Mouse (Mus musculus): Measurements from ENCODE around the gene Anapc16.

Anapc16 gene

DNA sequence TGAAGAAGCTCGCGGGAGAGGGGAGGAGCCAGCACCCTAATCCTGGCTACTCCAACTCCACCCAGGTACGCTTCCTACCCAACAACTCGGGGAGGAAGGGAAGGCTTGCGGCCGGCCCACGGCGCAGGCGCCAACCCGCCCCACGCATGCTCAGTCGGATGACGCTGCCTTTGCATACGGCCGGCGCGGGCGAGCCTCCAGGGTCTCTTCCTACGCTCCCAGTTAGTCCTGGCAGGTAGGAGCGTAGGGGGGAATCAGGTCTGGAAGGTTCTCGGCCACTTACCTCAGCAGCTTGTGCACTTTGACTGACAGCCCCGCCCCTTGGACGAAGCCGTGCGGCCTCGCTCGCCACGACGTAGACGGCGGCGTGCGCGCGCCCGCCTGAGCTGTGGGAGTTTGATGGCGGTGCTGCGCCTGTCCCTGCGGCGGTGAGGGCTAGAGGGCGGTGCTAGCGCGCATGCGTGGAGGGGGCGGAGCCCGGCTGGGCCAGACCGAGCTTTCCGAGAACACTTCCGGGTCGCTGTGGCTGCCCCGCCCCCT is at the start of gene Anapc16, which contains the start of gene Ascc1:
Gene Anapc16, minus strand, starts transcription at position 463 of the 540 bp plus-strand sequence.
Gene Ascc1, plus strand, starts transcription at position 133 of the 540 bp plus-strand sequence.
- peak; percentile 96 for DNase-seq

DNA sequence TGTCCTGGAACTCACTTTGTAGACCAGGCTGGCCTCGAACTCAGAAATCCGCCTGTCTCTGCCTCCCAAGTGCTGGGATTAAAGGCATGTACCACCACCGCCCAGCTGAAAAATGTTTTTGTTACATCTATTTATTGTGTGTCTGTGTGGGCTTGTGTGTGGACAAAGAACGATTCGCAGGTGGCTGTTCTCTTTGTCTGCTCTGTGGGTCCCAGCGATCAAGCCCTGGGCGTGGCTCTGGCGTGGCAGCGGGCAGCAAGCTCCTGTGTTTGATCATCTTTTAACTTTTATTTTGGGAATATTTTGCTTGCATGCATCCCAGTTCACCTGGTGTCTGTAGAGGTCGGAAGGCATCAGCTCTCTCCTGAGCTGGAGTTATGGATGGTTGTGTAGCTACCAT is 47.6 kb upstream of the Anapc16 start:
- DNase-seq: no peak

DNA sequence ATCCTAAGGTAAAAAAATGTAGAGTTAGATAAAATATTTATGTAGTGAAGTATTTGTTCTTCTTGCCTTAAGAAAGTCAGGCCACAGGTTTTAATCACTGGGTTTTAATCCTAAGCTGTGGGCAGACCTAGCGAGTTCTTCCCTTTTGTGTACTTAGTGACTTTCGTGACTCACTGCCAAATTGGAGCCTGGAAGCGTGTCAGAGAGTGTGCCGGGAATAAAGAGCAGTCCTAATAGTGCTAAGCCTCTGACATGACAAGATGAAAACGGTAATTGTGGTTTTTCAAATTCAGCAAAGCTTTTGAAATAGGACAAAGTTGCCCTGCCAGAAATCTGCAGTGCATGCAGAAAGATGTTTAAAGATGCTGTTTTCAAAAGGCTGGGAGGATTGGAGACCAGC is 43.8 kb upstream of the Anapc16 start:
- no peak for DNase-seq

DNA sequence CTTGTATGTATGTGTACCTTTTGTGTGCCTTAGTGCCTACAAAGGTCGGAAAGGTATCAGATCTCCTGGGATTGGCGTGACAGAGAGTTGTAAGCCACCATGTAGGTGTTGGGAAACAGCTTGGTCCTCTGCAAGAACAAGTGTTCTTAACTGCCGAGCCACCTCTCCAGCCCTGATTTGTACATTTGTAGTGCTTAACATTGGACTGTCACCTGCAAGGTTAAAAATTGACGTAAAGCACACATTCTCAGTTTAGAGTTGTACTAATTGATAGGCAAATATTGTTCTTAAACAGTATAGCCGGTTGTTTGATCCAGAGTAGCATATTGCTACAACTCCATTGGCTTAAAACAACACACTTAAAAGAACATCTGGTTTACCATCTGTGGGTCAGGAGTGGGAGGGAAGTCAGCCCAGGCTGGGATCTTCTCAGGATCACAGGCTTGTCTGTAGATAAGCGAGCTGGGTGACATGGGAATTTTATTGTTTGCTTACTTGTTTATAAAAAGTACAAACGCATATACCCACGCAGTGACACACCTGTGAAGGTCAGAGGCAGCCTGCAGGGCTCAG is 39.5 kb upstream of the Anapc16 start:
- DNase-seq: no peak

DNA sequence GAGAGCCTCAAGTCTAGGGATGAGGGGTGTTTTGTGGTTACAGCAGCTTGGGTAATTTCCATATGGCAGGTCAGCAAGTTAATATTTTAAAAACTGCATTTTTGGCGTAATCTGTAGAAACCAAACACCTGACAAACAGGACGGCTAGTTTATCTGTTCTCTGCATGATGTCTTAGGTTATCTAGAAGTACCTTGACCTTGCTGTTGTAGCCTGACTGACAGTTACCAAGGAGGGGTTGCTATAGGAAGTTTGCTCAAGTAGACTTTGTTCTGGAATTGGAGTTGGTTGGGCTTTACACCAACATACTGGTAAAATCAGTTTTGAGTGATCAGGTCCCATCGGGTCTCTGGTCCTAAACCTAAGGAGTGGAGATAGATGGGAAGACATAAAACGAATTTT is 32.8 kb upstream of the Anapc16 start:
- no peak for DNase-seq

DNA sequence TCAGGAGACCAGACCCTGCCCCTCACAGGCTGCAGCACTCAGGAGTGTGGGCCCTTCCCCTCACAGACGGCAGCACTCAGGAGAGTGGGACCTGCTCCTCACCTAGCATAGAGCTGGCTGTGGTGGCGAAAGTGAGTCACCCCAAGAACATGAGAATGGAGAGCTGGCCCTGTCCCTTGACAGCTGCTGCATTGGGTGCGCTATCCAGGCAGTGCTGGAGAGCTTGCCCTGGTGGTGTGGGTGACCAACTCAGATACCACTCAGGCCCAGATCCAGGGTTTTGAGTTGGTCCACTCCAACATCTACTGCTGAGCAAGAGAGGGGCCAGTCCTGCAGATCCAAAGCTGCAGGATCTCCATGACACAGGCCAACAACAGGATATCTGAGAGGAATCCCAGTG is 31.7 kb upstream of the Anapc16 start:
- DNase-seq: no peak

DNA sequence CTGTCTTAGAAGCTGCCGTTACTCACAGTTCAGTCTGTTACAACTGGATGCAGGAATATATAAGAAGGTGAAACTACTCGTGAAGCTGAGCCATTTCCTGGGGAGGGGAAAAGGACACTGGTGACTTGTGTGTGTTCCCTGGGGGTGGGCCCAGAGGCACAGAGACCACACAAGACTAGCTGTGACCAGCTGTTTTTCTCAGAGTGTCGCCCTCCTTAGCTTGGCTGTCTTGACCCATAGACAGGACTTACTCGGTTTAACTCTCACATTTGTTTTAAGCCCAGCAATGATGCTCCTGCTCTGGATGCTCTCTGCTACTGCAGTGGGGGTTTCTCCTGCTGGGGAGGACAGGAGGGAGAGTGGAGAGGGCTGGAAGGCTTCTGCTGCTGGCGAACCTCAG is 30.1 kb upstream of the Anapc16 start:
- DNase-seq: no peak

DNA sequence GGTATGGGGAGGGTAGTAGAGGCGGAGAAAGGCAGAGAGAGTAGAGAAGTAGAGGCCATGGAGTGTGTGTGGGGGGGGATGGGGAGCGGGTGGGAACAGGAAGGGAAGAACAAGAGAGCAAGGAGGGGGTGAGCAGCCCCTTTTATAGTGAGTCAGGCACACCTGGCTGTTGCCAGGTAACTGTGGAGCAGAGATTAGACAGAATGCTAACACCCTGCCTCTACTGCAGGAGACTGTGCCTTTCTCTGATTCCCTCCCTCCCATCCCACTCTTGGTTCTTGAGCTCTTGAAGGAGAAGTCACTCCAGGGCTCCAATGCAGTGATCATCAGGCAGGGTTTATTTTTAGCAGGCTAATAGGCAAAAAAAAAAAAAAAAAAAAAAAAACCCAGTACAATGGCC is 29.7 kb upstream of the Anapc16 start:
- no peak for DNase-seq

DNA sequence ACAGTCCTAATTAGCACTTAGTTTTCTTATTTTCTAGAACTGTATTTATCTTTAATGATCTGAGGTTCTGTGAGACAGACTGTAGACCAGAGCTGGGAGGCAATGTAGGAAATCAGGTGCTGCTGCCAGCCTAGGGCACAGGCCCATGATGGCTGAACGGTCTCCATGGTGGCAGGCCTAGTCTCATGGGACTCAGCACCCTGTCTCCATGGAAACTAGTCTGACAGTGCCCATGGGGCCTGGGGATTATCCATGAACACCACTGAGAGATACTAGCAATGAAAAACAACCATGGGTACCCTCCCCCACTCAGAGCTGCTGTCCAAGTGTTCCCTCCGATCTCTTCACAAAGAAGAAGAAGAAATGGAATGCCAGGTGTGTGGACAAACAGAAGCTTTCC is 29.1 kb upstream of the Anapc16 start:
- DNase-seq: no peak

DNA sequence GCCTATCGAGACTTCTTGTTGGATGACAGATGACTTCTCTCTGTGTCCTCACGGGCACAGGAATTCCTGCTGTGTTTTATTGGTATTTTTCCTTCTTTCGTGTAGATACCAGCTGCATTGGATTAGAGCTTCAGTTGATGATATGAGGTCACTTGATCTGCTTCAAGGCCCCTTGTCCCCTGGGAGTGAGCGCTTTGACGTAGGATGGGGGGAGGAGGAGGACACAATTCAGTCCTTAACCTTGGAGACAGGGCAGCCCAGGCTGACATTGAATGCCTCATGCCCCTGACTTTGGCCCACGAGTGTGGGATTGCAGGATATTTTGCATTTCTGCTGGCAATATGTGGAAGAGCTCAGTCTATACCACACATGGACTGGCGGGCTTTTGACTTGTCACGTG is 28.6 kb upstream of the Anapc16 start:
- no peak for DNase-seq

DNA sequence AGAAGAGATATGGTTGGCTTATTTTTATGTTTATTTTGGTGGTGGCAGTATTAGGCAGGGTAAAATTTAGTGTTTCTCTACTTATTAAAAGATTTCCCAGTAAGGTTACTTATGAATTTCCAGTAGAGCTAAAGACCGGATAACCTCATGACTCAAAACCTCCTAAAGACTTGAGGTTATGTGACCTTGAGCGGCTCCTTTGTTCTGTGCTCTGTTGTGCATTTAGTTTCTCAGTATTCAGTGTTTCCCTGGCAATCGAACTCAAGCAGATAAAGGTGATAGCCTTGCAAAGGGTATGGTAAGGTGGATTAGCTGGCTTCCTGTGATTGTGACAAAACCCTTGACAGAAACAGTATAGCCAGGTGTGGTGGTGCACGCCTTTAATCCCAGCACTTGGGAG is 26.5 kb upstream of the Anapc16 start:
- no peak for DNase-seq

DNA sequence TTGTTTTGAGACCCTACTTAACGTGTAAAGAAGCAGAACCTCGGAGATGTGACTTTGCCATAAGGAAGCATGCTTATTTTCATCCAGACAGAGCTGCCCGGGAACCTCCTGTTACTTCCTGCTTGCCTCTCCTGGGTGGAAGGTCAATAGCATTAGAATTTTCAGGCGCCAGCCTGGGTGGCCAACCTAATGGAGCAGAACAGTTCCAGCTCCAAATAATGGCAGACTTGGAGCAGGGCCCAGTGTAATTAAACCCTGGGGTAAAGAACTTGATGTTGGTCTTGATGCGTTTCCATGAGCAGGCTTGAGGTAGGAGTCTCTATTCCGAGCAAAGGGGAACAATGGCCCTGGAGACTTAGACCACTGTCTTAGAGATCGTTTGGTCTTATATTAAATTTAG is 26.0 kb upstream of the Anapc16 start:
- peak; percentile 93 for DNase-seq

DNA sequence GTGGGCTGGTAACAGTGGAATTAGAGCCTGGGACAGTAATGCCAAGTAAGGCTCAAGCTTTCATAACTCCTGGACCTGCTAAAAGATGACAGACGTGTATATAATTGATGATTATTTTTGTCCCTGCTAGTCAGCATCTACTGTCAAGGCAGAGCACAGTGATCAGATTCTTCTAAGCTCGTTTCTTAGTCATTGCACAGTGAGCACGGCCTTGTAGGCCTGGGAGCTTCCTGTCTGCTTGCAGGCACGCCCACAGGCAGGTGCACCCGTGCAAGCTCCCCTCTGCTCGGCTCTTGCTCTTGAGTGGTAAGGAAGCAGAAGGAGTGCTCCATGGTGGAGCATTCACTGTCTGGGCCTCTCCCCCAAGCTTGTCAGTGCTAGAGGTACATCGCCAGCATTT is 25.2 kb upstream of the Anapc16 start:
- no peak for DNase-seq

DNA sequence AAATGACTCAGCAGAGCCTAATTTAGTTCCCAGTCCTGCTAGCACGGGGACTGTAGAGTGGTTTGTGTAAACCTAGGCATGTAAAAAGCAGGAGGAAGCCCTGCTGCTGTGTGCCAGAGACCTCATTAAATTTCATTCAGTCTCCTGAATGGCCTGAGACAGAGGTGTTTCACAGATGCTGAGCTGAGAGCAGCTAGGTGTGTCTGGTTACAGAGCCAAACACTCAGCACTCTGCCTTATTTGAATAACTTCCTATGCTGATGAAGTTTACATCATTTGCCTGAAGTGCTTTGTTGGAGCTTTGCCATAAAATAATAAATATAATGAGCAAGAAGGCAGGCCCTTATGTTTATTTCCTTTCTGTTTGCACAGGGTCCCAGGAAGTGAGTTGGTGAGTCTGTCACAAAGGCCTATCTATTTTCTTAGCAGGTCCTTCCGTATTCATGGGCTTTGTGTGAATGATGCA is 24.7 kb upstream of the Anapc16 start:
- no peak for DNase-seq

DNA sequence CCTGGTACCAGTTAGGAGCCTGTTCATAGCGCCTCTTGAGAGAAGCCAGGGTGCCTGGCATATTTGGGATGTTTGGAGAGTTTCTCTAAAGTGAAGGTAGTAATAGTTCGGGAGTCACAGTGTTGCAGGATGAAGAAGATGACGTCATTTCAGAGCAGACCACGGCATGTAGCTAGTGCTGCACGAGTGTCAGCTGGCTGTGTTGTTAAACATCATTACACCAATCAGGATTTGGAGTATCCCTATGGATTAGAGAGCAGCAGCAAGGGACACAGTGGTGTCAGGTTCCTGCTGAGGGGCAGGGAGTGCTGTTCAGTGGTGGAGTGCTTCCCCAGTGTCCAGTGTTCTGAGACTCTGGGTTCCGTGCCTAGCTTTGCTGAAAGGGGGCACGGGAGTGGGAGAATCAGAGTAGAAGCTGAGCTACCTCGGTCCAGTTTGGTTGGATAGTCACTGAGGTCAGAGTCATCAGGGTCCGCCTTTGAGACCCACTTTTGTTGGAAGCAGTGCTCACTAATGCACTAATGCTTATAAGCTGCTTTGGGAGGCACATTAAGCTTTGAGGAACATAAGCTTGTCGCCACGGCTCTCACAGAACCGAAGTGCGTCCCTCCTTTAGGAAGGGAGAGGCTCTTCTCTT is 23.9 kb upstream of the Anapc16 start:
- no peak for DNase-seq

DNA sequence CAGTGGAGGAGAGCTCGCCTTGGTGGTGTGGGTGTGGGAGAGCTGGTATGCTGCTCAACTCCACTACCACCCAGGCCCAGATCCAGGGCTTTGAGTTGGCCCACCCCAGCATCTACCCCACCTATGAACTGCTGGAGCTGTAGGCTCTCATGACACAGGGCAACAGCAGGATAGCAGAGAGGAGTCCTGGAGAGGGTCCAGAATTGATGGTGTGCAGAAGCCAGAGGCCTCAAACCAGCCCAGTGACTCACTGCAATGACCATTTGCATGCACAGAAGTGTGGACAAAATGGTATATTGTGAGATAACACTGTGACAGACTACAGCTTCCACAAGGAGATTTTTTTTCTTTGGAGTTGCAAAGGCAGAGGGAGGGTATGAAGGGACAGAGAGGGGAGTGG is 20.8 kb upstream of the Anapc16 start:
- no peak for DNase-seq

DNA sequence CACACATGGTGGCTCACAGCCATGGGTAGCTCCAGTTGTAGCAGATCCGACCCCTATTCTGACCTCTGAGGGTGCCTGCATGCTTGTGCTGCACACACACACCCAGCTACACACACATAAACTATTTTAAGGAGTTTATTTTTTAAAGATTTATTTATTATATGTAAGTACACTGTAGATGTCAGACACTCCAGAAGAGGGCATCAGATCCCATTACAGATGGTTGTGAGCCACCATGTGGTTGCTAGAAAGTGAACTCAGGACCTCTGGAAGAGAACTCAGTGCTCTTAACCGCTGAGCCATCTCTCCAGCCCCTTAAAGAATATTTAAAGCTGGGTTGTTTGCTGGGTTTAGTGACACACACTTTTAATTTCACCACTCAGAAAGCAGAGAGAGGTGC is 16.4 kb upstream of the Anapc16 start:
- no peak for DNase-seq

DNA sequence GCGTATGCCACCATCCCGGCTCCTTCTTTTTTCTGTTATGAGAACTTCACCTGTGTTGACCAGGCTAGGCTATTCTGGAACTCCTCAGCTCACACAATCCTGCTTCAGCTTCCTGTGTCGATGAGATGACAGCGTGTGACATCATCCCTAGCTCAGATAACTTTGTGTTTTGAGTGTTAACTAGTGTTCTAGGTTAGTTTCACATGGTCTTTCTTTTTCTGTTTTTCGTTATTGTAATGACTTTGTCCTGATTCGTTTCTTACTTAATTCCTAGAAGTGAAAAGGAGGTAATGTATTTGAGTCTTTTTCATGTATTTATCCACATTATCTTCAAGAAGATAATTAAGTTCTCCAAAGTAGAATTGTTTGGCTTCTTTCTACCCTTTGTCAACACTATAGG is 13.3 kb upstream of the Anapc16 start:
- DNase-seq: no peak

DNA sequence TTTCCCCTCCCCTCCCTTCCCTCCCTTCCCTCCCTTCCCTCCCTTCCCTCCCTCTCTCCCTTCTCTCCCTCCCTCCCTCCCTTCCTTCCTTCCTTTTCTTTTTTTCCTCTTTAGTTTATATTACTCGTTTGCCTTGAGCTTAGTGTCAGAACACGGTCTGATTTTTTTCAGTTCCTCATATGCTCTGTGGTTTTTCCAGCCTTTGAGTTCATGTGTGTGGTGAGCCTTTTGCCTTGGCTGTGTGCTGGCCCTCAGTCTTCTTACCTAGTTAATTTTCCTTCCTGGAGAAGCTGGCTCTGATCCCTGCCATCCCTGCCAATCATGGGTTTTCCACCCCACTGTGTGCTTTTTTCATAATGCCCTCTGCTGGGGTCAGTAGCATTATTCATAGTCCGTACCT is 6.2 kb upstream of the Anapc16 start:
- DNase-seq: no peak

DNA sequence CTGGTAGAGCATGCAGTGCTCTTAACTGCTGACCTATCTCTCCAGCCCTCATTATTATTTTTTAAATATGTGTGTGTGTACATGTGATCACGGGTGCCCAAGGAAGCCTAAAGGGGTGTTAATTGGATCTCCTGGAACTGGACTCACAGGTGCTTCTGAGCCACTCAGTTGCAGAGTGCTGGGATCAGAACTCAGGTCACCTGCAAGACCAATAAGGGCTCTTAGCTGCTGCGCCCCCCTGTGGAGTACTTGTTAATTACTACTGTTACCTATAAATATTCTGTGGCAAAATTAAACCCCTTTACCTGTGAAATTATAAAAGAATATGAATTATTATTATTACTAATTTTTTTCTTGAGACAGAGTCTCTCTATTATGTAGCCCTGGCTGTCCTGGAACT is 2.3 kb upstream of the Anapc16 start:
- DNase-seq: no peak

DNA sequence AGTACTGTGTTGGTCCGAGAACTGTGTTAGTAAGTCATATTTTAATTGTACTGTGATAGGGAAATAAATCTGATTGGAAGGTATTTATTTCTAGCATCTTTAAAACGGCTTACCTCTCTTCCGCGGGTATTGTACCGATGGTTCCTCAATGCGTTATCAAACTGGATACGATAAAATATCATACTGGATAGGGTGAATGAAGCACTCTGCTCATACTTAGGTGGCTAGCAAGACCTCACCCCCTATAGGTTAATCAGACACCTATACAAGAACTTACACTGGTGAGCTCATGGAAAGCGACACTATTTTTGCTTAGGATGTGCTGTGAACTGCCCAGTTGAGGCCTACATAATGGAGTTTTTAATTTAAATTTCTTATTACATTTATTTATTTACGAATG is 912 bp upstream of the Anapc16 start:
- no peak for DNase-seq

DNA sequence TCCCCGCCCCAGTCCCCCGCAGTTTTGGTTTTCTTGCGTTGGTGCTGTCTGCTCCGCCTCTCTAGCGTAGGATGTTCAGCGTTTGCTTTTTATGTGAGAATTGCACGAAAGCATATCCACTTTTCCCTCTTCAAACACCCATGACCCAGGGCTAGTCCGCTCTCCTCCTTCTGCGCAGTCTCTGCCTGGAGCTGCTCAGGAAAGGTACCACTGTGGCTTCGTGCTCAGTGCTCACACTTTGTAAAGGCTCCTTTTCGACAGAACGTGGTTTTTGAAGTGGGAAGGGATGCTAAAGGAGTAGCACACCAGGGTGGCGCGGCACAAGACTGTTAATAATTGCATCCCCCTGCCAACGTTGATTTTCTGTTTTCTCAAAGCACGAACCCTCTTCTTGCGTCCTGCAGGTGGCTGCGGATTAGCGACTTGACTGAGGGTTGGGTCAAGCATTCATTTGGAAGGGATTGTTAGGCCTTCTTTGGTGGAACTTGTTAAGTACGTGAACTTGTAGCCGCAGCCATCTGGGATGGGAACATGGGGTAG is 348 bp upstream of the Anapc16 start:
- no peak for DNase-seq

DNA sequence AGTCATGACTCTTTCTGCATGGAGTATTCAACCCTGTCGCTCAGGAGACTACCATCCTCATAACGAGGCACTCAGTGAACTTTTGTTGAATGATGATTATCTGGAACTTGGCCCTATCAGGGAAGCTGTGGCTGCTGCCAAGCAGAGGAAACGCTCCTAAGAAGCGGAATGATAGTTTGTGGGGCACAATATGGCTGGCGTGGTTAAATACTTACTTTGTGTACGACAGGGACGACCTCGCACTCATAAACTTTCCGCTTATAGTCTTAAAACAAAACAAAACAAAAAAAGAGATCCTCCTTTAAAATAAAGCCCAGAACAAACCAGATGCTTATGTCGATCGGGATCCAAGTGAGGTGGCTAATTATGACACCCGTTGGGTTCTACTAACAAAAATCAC is 732 bp downstream of the Anapc16 start:
- no peak for DNase-seq

DNA sequence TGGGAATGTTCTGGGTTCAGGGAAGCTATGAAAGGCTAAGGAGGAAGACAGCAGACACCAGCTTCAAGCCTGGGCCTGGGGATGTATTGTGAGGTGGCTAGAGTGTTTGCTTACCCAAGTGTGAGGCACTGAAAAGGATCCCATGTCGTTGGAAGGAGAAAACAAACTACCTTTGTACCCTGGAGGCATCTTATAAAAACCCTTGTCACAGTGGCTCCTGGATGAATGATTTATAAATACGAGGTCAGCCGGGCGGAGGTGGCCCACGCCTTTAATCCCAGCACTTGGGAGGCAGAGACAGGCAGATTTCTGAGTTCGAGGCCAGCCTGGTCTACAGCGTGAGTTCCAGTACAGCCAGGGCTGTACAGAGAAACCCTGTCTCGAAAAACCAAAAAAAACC is 1.3 kb downstream of the Anapc16 start:
- peak; percentile 40 for DNase-seq

DNA sequence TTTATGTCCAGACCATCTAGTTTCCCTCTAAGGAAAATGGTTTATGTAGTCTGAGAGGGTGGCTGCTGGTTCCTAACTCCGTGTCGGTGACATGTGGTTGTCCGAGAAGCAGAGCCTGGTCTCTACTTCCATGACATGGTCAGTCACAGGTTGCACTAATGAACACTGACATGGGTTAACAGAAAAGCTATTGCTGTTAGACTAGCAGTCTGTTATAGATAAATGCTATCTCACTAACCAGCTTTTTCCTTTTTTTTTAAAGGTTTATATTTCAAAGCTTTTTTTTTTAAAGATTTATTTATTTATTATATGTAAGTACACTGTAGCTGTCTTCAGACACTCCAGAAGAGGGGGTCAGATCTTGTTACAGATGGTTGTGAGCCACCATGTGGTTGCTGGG is 3.9 kb downstream of the Anapc16 start:
- DNase-seq: no peak
